Mouse (Mus musculus) embryonic facial prominence, embryonic 11.5 days (tissue): ENCODE results near the gene Kalrn. TPM values are rescaled to one million over a fixed set of nuclear protein-coding genes. Genes with fewer than 3 reads are reported as not detected.

Experiments
- ATAC-seq: fragments of 200-750 bp; cut with Nextera tagmentation; replicated peaks from 2 replicates; pipeline ENCODE4 v1.8.0; 2017; ENCODE audit warnings: low read depth; ENCODE audit not compliant: insufficient number of reproducible peaks, low FRiP score, low TSS enrichment
- DNase-seq: peaks from one replicate; pipeline ENCODE4 v3.0.0-alpha.2; 2015; ENCODE audit warnings: low spot score
- H3K27ac ChIP-seq: fragments of 300-500 bp; sonication (generic); replicated peaks from 2 replicates; pipeline ENCODE4 v1.5.1; 2014; ENCODE audit warnings: mild to moderate bottlenecking, low read depth, low read length, control low read depth
- H3K27me3 ChIP-seq: fragments of 300-500 bp; sonication (generic); 2 replicates; pipeline ENCODE4 v1.6.1; 2014; ENCODE audit warnings: mild to moderate bottlenecking, low read length, moderate library complexity, mixed read lengths; ENCODE audit not compliant: control insufficient read depth, insufficient read depth
- H3K36me3 ChIP-seq: fragments of 300-500 bp; sonication (generic); replicated peaks from 2 replicates; pipeline ENCODE4 v1.6.1; 2014; ENCODE audit warnings: low read depth, mild to moderate bottlenecking, low read length, moderate library complexity, mixed read lengths; ENCODE audit not compliant: control insufficient read depth, insufficient read depth
- H3K4me1 ChIP-seq: fragments of 300-500 bp; sonication (generic); 2 replicates; pipeline ENCODE4 v1.6.1; 2014; ENCODE audit warnings: low read length, mixed read lengths; ENCODE audit not compliant: control insufficient read depth, insufficient read depth
- H3K4me2 ChIP-seq: fragments of 300-500 bp; sonication (generic); 2 replicates; pipeline ENCODE4 v1.6.1; 2014; ENCODE audit warnings: low read depth, mild to moderate bottlenecking, control low read depth, low read length, moderate library complexity
- H3K4me3 ChIP-seq: fragments of 300-500 bp; sonication (generic); 2 replicates; pipeline ENCODE4 v1.5.1; 2014; ENCODE audit warnings: low read depth, low read length, control low read depth
- H3K9ac ChIP-seq: fragments of 300-500 bp; sonication (generic); replicated peaks from 2 replicates; pipeline ENCODE4 v1.6.1; 2014; ENCODE audit warnings: mild to moderate bottlenecking, control low read depth, low read length
- H3K9me3 ChIP-seq: fragments of 300-500 bp; sonication (generic); replicated peaks from 2 replicates; pipeline ENCODE4 v1.6.1; 2016; ENCODE audit warnings: mild to moderate bottlenecking, low read length, inconsistent platforms, mixed read lengths; ENCODE audit not compliant: control insufficient read depth
- WGBS: fragments of 180-500 bp; shearing (Covaris S2); extraction: QIAGEN DNeasy Blood & Tissue Kit; methylation state at CpG from one replicate; pipeline ENCODE4 v1.1.7; 2014; 5-methylcytosine and 5-hydroxymethylcytosine counted together
- polyA plus RNA-seq: library from polyadenylated mRNA; unstranded; fragments of >200 nt; fragmentation: Nextera tagmentation; extraction: Ambion mirVana; gene quantifications from 2 replicates; pipeline ENCODE4 v1.2.1, GENCODE M21; 2014

The Kalrn gene
- polyA plus RNA-seq, 1 experiment from 2014 or later: 12.0 TPM

DNA sequence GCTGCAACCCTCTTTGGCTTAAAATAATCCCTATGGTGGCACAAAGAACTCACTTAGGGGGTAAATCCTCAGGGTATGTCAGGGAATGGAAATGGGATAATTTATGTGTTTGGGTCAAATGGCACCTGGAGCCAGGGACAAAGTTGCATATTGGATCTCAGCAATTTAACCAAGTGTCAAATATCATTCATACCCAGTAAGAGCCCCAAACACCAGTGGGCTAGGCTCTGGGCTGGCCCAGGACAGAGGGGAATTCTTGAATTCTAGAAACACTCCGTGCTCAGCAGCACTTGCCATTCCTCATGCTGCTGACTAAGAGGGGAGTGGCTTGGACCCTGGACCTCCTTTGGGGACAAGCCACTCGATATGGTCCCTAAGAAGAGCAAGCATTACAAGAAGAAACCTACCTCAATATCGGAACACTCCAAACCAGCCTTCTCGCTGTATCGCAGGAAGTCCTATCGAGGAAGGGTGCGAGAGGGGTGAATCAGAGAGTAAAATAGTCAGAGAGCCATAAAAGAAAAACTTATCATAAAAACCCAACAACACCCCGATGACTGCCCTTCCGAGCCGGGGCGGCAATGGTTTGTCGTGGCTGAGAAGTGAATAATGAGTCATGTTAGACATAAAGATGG is 541.2 kb downstream of the Kalrn start:
- no peaks in the 10 kb centered on the region for H3K9me3 ChIP-seq
- H3K4me3 ChIP-seq: no peak overlapping the region
- DNase-seq (no peak), ATAC-seq (no peak)
- H3K27ac ChIP-seq: no peak overlapping the region
- no peak overlapping the region for H3K4me2 ChIP-seq
- WGBS: 90% methylated on average over 12 of the region's 12 CpGs
- no peak overlapping the region for H3K9ac ChIP-seq
- no peaks in the 10 kb centered on the region for H3K4me1 ChIP-seq
- H3K27me3 ChIP-seq: no peaks in the 10 kb centered on the region
- H3K36me3 ChIP-seq: no peaks in the 10 kb centered on the region; the same call in 1 of the 2 replicates

DNA sequence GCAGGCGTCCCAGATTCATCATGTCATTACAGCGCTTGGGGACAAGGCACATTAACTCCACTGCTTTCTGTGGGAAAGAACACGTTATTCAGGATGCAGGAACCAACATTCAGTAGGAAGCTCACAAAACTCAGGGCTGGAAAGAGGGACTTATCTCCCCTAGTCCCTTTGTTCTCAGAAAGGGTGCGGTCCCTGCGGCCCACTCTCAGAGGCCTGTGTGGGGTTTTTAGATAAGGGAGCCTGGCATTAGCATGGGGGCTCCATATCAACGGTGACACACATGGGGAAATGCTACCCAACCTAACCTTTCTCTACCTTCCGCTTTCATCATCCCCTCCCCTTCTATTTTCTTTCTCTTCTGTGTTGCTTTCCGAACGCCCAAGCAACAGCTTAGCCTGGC is 541.8 kb downstream of the Kalrn start:
- Histone ChIP-seq H3K27me3 (no peaks in the 10 kb centered on the region), H3K27ac (no peak overlapping the region), H3K9me3 (no peaks in the 10 kb centered on the region), H3K4me3 (no peak overlapping the region), H3K4me1 (no peaks in the 10 kb centered on the region), H3K36me3 (no peaks in the 10 kb centered on the region; the same call in none of the 2 replicates), H3K9ac (no peak overlapping the region), H3K4me2 (no peak overlapping the region)
- WGBS: 89% methylated on average over 9 of the region's 9 CpGs
- DNase-seq (no peak), ATAC-seq (no peak)

DNA sequence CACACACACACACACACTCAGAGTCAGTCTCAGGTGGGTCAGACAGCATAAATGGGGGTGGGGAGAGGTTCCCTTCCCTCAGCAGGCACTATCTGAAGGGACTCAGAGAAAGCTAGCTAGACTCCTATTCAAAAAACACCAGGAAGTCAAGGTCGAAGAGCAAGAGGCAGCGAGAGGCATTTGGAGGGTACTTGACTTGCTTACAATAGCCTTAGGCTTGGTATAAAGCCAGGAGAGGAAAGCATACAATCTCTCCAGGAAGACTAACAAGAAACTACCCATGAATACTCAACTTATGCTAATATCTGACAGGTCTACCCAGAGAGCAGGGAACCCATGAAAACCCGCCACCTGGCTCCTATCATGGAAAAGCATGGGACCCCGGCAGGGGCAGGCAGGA is 543.0 kb downstream of the Kalrn start:
- Histone ChIP-seq H3K27me3 (no peaks in the 10 kb centered on the region), H3K36me3 (no peaks in the 10 kb centered on the region; the same call in none of the 2 replicates), H3K4me1 (no peaks in the 10 kb centered on the region), H3K9me3 (no peaks in the 10 kb centered on the region), H3K4me3 (no peak overlapping the region), H3K9ac (no peak overlapping the region), H3K4me2 (no peak overlapping the region), H3K27ac (no peak overlapping the region)
- ATAC-seq (no peak), DNase-seq (no peak)
- WGBS: 73% methylated on average over 4 of the region's 4 CpGs

DNA sequence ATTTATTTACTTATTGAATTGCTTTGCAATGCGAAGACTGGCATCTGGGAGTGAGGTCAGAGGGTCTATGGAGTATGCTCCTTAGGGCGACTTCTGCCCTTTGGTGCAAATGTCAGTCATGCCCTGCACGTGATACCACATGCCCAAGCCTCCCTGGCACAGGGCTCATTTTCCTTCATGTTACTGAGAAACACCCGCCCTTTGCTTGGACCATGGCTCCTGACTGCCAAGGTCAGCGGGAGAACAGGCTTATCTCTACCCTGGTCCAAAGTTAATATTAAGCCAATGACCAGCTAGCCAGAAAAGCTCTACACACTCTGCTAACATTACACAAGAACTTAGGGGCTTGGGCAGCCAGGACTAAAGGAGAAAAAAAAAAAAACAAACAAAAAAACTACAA is 543.5 kb downstream of the Kalrn start:
- Histone ChIP-seq H3K9me3 (no peaks in the 10 kb centered on the region), H3K4me1 (no peaks in the 10 kb centered on the region), H3K27me3 (no peaks in the 10 kb centered on the region), H3K36me3 (no peaks in the 10 kb centered on the region; the same call in none of the 2 replicates), H3K4me3 (no peak overlapping the region), H3K4me2 (no peak overlapping the region), H3K9ac (no peak overlapping the region), H3K27ac (no peak overlapping the region)
- DNase-seq (no peak), ATAC-seq (no peak)
- WGBS: 87% methylated on average over 5 of the region's 5 CpGs

- no peak overlapping the region for H3K4me3 ChIP-seq
- H3K27ac ChIP-seq: no peak overlapping the region
- H3K4me2 ChIP-seq: no peak overlapping the region
- ATAC-seq: no peak
- 94% methylated on average over 8 of the region's 8 CpGs for WGBS
- no peaks in the 10 kb centered on the region; the same call in 1 of the 2 replicates for H3K36me3 ChIP-seq
- no peaks in the 10 kb centered on the region for H3K27me3 ChIP-seq
- no peaks in the 10 kb centered on the region for H3K4me1 ChIP-seq
- DNase-seq: no peak
- H3K9ac ChIP-seq: no peak overlapping the region
- H3K9me3 ChIP-seq: no peaks in the 10 kb centered on the region
Measured at GRCm38 (mm10) chr16:34017241-34017640, 556.1 kb downstream of the Kalrn start.

DNA sequence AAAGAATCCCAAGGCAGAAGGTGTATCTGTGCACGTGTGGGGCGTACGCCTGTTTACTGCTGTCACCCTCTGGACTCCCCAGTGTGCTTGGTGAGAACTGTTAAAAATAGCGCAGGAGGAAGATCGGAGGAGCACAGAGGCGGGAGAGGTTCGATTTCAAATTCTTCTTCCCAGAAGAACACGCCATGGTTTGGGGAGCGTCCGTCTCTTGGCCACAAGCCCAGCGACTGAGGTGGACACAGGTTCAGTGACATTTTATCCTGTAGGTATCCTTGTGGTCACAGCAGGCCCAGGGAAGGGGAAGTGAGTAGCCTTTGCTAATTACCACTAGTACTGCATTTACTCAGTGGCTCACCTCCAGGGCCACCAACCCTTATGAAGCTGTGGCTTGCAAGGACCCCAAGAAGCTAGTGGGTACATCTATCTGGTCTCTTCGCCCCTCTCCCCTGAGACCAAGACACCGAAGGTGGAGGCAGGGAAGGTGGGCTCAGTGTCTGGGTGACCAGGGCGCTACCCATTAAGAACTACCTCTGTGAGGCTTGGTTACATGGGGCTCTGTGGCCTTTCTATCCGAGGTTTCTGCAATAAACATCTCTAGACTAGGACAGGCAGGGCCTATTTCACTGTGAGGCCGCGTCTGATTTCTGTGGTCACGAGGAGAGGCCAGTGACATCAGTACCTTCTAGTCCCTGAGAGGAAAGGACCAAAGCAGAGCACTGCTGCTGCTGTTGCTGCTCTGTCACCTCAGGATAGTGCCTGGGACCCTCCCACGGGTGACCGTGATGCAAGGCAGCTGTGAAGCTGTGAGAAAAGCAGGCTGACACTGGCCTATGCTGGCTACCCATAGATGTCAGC is 561.1 kb downstream of the Kalrn start:
- no peaks in the 10 kb centered on the region for H3K27me3 ChIP-seq
- DNase-seq (no peak), ATAC-seq (no peak)
- no peaks in the 10 kb centered on the region for H3K4me1 ChIP-seq
- H3K9me3 ChIP-seq: no peaks in the 10 kb centered on the region; the same call in 1 of the 2 replicates
- no peak overlapping the region for H3K27ac ChIP-seq
- no peak overlapping the region for H3K4me2 ChIP-seq
- H3K9ac ChIP-seq: no peak overlapping the region
- no peak overlapping the region for H3K4me3 ChIP-seq
- 91% methylated on average over 20 of the region's 20 CpGs for WGBS
- no peaks in the 10 kb centered on the region for H3K36me3 ChIP-seq

GRCm38 (mm10) chr16:34009567-34009966 is 563.8 kb downstream of the Kalrn start:
- H3K4me3 ChIP-seq: no peak overlapping the region
- DNase-seq (no peak), ATAC-seq (no peak)
- no peaks in the 10 kb centered on the region for H3K36me3 ChIP-seq
- no peaks in the 10 kb centered on the region for H3K4me1 ChIP-seq
- no peak overlapping the region for H3K27ac ChIP-seq
- no peaks in the 10 kb centered on the region for H3K27me3 ChIP-seq
- WGBS: 91% methylated on average over 2 of the region's 2 CpGs
- no peak overlapping the region for H3K9ac ChIP-seq
- no peak overlapping the region for H3K4me2 ChIP-seq
- H3K9me3 ChIP-seq: no peaks in the 10 kb centered on the region; the same call in 1 of the 2 replicates

DNA sequence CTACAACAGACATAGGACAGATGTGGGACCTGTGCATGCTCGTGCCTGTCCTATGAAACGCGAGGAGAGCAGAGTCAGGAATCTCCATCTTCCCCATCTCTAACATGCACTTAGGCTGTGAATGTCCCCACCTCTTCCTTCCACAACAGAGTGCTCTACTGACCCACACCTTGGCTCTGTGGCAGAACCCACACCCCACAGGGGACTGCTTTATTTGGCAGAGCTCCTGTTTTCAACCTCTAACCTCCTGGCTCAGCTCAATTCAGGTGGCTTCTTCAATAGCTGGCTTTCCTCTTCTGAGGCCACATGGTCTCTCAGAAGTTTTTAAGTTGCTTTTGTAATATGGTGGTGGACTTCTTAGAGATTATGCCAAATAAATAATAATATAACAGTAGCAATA is 567.3 kb downstream of the Kalrn start:
- no peak for DNase-seq
- no peak overlapping the region for H3K27ac ChIP-seq
- no peak overlapping the region for H3K4me2 ChIP-seq
- no peaks in the 10 kb centered on the region for H3K36me3 ChIP-seq
- 95% methylated on average over 3 of the region's 3 CpGs for WGBS
- H3K9me3 ChIP-seq: no peaks in the 10 kb centered on the region; the same call in 1 of the 2 replicates
- no peak for ATAC-seq
- no peak overlapping the region for H3K4me3 ChIP-seq
- no peaks in the 10 kb centered on the region for H3K4me1 ChIP-seq
- H3K9ac ChIP-seq: no peak overlapping the region
- no peaks in the 10 kb centered on the region for H3K27me3 ChIP-seq
